15 mouse cellular contexts compared by ENCODE assay signal in the genomic region with DNA sequence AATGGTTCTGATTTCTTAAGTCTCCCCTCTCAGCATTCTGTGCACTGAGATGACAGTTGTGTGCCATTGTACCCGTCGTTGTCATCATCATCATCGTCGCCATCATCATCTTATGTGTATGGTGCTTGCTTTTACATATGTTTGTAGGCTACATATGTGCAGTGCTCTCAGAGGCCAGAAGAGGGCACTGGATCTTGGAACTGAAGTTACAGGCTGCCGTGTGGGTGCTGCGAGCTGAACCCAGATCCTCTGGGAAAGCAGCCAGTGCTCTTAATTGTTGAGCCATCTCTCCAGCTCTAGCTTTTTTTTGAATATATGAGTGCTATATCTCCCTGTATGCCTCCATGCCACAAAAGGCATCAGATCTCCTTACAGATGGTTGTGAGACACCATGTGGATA. TPM values are rescaled to one million over a fixed set of nuclear protein-coding genes. Genes with fewer than 3 reads are reported as not detected.
DNase-seq lines count a peak whose midpoint lies in the region; ATAC-seq and TF ChIP-seq lines count a peak whose summit lies in the region.
"Had no signal": no experiment of that assay in that cellular context is flagged by ENCODE, and none has a peak within 500 bp of the region (broad histone marks: within the 10 kb centered on the region; RNA-seq: fewer than 3 reads in every experiment).

No protein-coding gene starts in this region.

- H3K4me3 ChIP-seq in lung, adult 2 months (replicated peaks; ENCODE audit: extremely low read depth, low read depth, low read length), result no peak overlapping the region
- no peak overlapping the region for H3K4me3 ChIP-seq in kidney, embryonic 16.5 days (ENCODE audit: low read length)
- H3K4me3 ChIP-seq in forebrain, embryonic 10.5 days, result no peak overlapping the region
- H3K4me3 ChIP-seq: heart, embryonic 15.5 days; hindbrain, embryonic 13.5 days; kidney, embryonic 15.5 days; midbrain, embryonic 12.5 days; neural tube, embryonic 12.5 days had no signal

- no peak overlapping the region for H3K9ac ChIP-seq in kidney, embryonic 16.5 days (replicated peaks; ENCODE audit: low read length)
- H3K9ac ChIP-seq: heart, embryonic 15.5 days; hindbrain, embryonic 13.5 days; kidney, embryonic 15.5 days; midbrain, embryonic 12.5 days; neural tube, embryonic 12.5 days had no signal

- TF ChIP-seq CTCF in lung, adult 2 months (IDR thresholded peaks at IDR 0.05; ENCODE audit: insufficient read depth, low read length), result 0 out of 2 replicates have a peak, but pooled peaks have one; percentile 9

- peak; percentile 25 for DNase-seq in embryo, embryonic 10.5 days (ENCODE audit: low spot score)
- no peak for DNase-seq in embryo, embryonic 10 days (ENCODE audit: low spot score)
- DNase-seq in lung, adult 2 months, result no peak
- no peak for DNase-seq in lung, postnatal 4 days
- DNase-seq in 416B (ENCODE audit: low read depth), result peak; percentile 53
- DNase-seq in R1 (ENCODE audit: low read depth, low spot score), result peak; percentile 83
- no peak for DNase-seq in forebrain, embryonic 10.5 days (ENCODE audit: extremely low spot score, low spot score)
- DNase-seq: cerebellum, adult 18-20 months; left cerebral cortex, postnatal 4 days had no signal

- no peak overlapping the region for H3K4me2 ChIP-seq in kidney, embryonic 16.5 days (replicated peaks; ENCODE audit: low read depth, low read length)
- H3K4me2 ChIP-seq: heart, embryonic 15.5 days; hindbrain, embryonic 13.5 days; kidney, embryonic 15.5 days; midbrain, embryonic 12.5 days; neural tube, embryonic 12.5 days had no signal

- 76% methylated on average over 6 of the region's 6 CpGs for WGBS in lung, adult 2 months
- 81% methylated on average over 6 of the region's 6 CpGs for WGBS in kidney, embryonic 16.5 days
- 86% methylated on average over 6 of the region's 6 CpGs for WGBS in forebrain, embryonic 10.5 days

- no peak for TF ChIP-seq POLR2A in lung, adult 2 months (IDR thresholded peaks at IDR 0.05; ENCODE audit: borderline replicate concordance, extremely low read depth, low read depth, low read length)

- ATAC-seq in kidney, embryonic 16.5 days (ENCODE audit: low FRiP score, low TSS enrichment), result no peak

- no peaks in the 10 kb centered on the region for H3K27me3 ChIP-seq in kidney, embryonic 16.5 days (ENCODE audit: insufficient read depth, low read length)
- no peaks in the 10 kb centered on the region for H3K27me3 ChIP-seq in forebrain, embryonic 10.5 days (ENCODE audit: poor library complexity, severe bottlenecking)
- H3K27me3 ChIP-seq: hindbrain, embryonic 13.5 days; kidney, embryonic 15.5 days; midbrain, embryonic 12.5 days; neural tube, embryonic 12.5 days had no signal

- H3K4me1 ChIP-seq in lung, adult 2 months (ENCODE audit: control insufficient read depth, insufficient read depth, low read length), result 0 out of 2 replicates have a peak, but pooled peaks cover 2% of the 10 kb centered on the region
- H3K4me1 ChIP-seq in kidney, embryonic 16.5 days (ENCODE audit: insufficient read depth, low read length), result peaks cover 5% of the 10 kb centered on the region; the same call in 1 of the 2 replicates
- peaks cover 13% of the 10 kb centered on the region for H3K4me1 ChIP-seq in forebrain, embryonic 10.5 days

- no peaks in the 10 kb centered on the region for H3K36me3 ChIP-seq in kidney, embryonic 16.5 days (ENCODE audit: insufficient read depth, low read length)
- H3K36me3 ChIP-seq in forebrain, embryonic 10.5 days (replicated peaks), result 0 out of 2 replicates have a peak, but pooled peaks cover 3% of the 10 kb centered on the region
- H3K36me3 ChIP-seq: heart, embryonic 15.5 days; hindbrain, embryonic 13.5 days; kidney, embryonic 15.5 days; midbrain, embryonic 12.5 days; neural tube, embryonic 12.5 days had no signal

- no peak overlapping the region for H3K27ac ChIP-seq in kidney, embryonic 16.5 days (ENCODE audit: low read length)
- no peak overlapping the region for H3K27ac ChIP-seq in forebrain, embryonic 10.5 days
- H3K27ac ChIP-seq: heart, embryonic 15.5 days; hindbrain, embryonic 13.5 days; kidney, embryonic 15.5 days; midbrain, embryonic 12.5 days; neural tube, embryonic 12.5 days had no signal

- no peaks in the 10 kb centered on the region for H3K9me3 ChIP-seq in kidney, embryonic 16.5 days (ENCODE audit: low read length)
- H3K9me3 ChIP-seq in forebrain, embryonic 10.5 days, result peaks cover 13% of the 10 kb centered on the region
- H3K9me3 ChIP-seq: heart, embryonic 15.5 days; kidney, embryonic 15.5 days; midbrain, embryonic 12.5 days; neural tube, embryonic 12.5 days had no signal

RNA-seq across cellular contexts. Expression of a gene that starts 55.4 kb away (rescaled TPM):
- 16.7 and 17.0 TPM in 2 replicates for polyA plus RNA-seq in lung, adult 2 months (2012; rRNA removed)
- polyA plus RNA-seq in kidney, embryonic 16.5 days (2015; fragmentation: Nextera tagmentation; extraction: Ambion mirVana), result 9.7 and 10.1 TPM in 2 replicates
- 10.2 and 13.4 TPM in 2 replicates for polyA plus RNA-seq in forebrain, embryonic 10.5 days (2016; fragmentation: Nextera tagmentation; extraction: Ambion mirVana)

RNA-seq across cellular contexts. Expression of a gene that starts 55.6 kb away (rescaled TPM):
- polyA plus RNA-seq in lung, adult 2 months (2012; rRNA removed), result 175 and 234 TPM in 2 replicates
- 406 and 407 TPM in 2 replicates for polyA plus RNA-seq in kidney, embryonic 16.5 days (2015; fragmentation: Nextera tagmentation; extraction: Ambion mirVana)
- polyA plus RNA-seq in forebrain, embryonic 10.5 days (2016; fragmentation: Nextera tagmentation; extraction: Ambion mirVana), result 415 and 425 TPM in 2 replicates

Comparison
In these comparisons a context has a peak if more than half of its experiments do, and no peak if none do; other contexts are left out.
1. DNase-seq: peak in embryo, embryonic 10.5 days (single experiment), 416B (single experiment) and R1 (single experiment); none in embryo, embryonic 10 days (single experiment), lung, adult 2 months (single experiment), lung, postnatal 4 days (0 of 2) and forebrain, embryonic 10.5 days (single experiment).